Mouse (Mus musculus): ENCODE measurements around the gene Zmiz1. TPM values are rescaled to one million over a fixed set of nuclear protein-coding genes. Genes with fewer than 3 reads are reported as not detected.

Gene Zmiz1
- polyA plus RNA-seq, 1 experiment, result 63.7 TPM

DNA sequence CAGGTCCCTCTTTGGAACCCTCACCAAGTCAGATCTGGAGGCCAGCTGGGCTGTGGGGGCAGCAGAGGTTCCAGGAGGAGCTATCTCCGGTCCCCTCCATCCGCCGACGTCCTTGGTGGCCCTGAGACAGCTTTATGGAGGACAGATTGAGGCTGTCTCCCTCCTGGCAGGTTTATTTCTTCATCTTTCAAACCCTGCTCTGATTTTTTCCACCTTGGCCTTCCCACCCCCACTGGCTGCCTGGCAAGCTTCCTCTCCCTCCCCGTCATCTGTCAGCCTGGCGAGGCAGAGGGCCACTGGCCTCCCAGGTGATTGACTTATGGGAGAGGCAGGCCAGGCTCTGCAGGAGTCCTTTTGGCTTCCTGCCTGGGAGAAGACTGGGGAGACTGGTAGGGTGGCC lies 89.7 kb downstream of the Zmiz1 start:
- DNase-seq, result peak; percentile 91 to 92
- Histone ChIP-seq H3K4me3 (replicated peaks; ENCODE audit: insufficient read depth, low read depth, low read length) (no peak overlapping the region), H3K4me1 (ENCODE audit: control insufficient read depth, insufficient read depth, low read length) (peaks cover 74% of the 10 kb centered on the region), H3K27ac (ENCODE audit: insufficient read depth, low read length) (peak overlapping the region; percentile 96), H3K27me3 (ENCODE audit: control insufficient read depth, insufficient read depth, low read length) (no peaks in the 10 kb centered on the region)
- no peak for TF ChIP-seq POLR2A (IDR thresholded peaks at IDR 0.05; ENCODE audit: borderline replicate concordance, insufficient read depth, low read length)
- TF ChIP-seq CTCF (IDR thresholded peaks at IDR 0.05; ENCODE audit: borderline replicate concordance, insufficient read depth, low read depth, low read length), result no peak
- 6% methylated on average over 6 of the region's 6 CpGs for WGBS

DNA sequence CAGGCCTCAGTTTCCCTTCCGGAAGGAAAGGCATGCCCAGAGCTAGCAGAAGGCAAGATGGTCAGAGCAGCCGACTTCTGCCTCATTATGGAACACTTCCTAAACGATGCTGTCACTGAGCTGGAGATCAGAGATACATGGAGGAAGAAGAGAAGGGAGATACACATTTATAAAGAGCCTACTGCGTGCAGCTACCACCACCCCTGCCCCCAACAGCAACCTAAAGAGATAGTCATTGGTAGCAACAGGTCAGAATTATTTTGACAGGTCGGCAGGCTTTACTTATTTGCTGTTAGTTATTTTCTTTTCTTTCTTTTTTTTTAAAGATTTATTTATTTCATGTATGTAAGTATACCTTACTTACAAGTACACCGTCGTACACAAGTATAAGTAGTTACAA lies 90.1 kb downstream of the Zmiz1 start:
- Histone ChIP-seq H3K27ac (ENCODE audit: insufficient read depth, low read length) (0 out of 2 replicates have a peak overlapping the region, but pooled peaks have one; percentile 35), H3K27me3 (ENCODE audit: control insufficient read depth, insufficient read depth, low read length) (no peaks in the 10 kb centered on the region)

DNA sequence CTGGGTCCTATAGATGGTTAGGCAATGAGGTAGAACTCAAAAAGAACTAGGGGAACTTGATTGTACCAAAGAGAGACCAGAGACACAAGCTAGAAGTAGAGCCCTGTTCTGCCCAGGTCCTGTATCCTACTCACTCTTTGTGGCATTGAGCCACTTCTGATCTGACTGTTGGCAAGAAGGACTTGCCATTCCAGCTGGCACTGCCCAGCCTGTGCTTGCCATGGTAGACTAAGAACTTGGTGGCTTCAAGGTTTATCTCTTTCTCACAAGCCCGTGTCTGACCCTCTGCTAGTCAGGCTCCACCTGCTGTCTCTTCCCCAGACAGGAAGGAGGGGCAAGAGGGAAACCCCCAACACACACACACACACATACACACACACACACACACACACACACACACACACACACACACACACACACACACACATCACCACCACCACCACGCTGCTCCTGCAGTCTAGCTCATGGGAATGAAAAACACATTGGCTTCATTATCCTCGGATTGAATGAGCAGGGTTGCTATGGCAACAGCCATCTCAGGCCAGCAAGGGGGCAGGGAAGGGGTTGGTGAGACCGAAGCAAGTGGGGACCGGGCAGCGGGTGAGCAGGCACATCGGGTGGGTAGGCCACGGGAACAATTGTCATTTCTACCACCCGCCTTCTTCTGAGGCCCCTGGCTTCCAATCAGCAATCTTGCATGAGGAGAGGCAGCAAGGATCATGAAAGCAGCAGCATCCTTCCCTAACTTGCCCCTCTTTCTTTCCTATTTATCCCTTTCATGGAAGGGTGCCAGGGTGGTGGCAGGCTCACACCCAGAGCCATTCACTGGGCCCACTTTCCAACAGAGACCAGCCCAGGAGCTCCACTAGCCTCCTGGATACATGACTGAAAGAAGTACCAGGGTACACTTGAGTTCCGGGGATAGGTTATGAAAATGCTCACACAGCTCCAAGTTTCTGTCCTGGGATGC lies 91.2 kb downstream of the Zmiz1 start:
- H3K27ac ChIP-seq (ENCODE audit: insufficient read depth, low read length), result peak overlapping the region; percentile 17
- WGBS, result 28% methylated on average over 10 of the region's 10 CpGs
- H3K4me1 ChIP-seq (ENCODE audit: control insufficient read depth, insufficient read depth, low read length), result peaks cover 73% of the 10 kb centered on the region
- TF ChIP-seq POLR2A (IDR thresholded peaks at IDR 0.05; ENCODE audit: borderline replicate concordance, insufficient read depth, low read length) (no peak), CTCF (IDR thresholded peaks at IDR 0.05; ENCODE audit: borderline replicate concordance, insufficient read depth, low read depth, low read length) (0 out of 2 replicates have a peak, but pooled peaks have one; percentile 0)
- H3K4me3 ChIP-seq (replicated peaks; ENCODE audit: insufficient read depth, low read depth, low read length), result no peak overlapping the region
- DNase-seq, result peak; percentile 76 to 91
- no peaks in the 10 kb centered on the region for H3K27me3 ChIP-seq (ENCODE audit: control insufficient read depth, insufficient read depth, low read length)

More for the DNA sequence above, 90.1 kb downstream of the Zmiz1 start:
- peaks cover 69% of the 10 kb centered on the region for H3K4me1 ChIP-seq (ENCODE audit: control insufficient read depth, insufficient read depth, low read length)
- no peak overlapping the region for H3K4me3 ChIP-seq (replicated peaks; ENCODE audit: insufficient read depth, low read depth, low read length)
- WGBS, result 43% methylated on average over 7 of the region's 7 CpGs
- DNase-seq, result no peak
- TF ChIP-seq CTCF (IDR thresholded peaks at IDR 0.05; ENCODE audit: borderline replicate concordance, insufficient read depth, low read depth, low read length) (no peak), POLR2A (IDR thresholded peaks at IDR 0.05; ENCODE audit: borderline replicate concordance, insufficient read depth, low read length) (no peak)

DNA sequence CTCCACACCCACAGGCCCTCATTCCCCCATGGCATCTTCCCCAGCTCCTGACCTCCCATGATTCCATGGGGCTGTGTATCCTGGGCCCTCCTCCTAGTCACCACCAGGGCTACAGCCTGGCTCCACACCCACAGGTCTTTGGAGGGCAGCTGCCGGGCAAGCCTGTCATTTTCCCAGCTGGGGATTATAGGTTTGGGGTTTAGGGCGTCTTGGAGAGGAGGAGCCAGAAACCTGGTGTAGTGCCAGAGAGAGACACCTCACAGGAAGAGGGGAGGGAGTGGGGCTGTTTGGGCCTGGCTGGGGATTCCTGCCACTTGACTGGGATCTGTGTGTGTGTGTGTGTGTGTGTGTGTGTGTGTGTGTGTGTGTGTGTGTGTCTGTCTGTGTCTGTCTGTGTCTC lies 92.7 kb downstream of the Zmiz1 start:
- DNase-seq, result no peak
- no peak overlapping the region for H3K4me3 ChIP-seq (replicated peaks; ENCODE audit: insufficient read depth, low read depth, low read length)
- H3K4me1 ChIP-seq (ENCODE audit: control insufficient read depth, insufficient read depth, low read length), result peaks cover 71% of the 10 kb centered on the region
- 20% methylated on average over 2 of the region's 2 CpGs for WGBS
- no peak for TF ChIP-seq POLR2A (IDR thresholded peaks at IDR 0.05; ENCODE audit: borderline replicate concordance, insufficient read depth, low read length)
- TF ChIP-seq CTCF (IDR thresholded peaks at IDR 0.05; ENCODE audit: borderline replicate concordance, insufficient read depth, low read depth, low read length), result no peak
- H3K27me3 ChIP-seq (ENCODE audit: control insufficient read depth, insufficient read depth, low read length), result no peaks in the 10 kb centered on the region
- peak overlapping the region; percentile 19; the same call in 1 of the 2 replicates for H3K27ac ChIP-seq (ENCODE audit: insufficient read depth, low read length)

DNA sequence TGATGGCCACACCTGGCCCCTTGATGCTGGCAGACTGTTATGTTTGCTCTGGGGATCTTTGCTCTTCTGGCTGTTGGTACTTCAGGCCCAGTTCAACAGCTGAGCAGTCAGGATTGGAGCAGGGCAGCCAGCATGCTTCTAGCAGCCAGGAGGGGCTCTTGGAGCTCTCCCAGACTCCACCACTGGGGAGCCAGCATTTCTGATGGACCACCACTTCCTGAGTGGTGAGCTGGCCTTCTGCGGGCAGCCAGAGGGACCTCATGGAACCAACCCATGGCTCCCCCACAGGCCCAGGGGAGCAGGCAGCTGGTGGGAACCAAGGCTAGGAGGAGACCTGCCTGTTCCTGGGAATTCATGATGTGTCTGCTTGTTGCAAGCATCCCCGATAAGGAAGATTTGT lies 94.4 kb downstream of the Zmiz1 start:
- 36% methylated on average over 2 of the region's 2 CpGs for WGBS
- no peak for DNase-seq
- Histone ChIP-seq H3K4me3 (replicated peaks; ENCODE audit: insufficient read depth, low read depth, low read length) (no peak overlapping the region), H3K27ac (ENCODE audit: insufficient read depth, low read length) (no peak overlapping the region), H3K4me1 (ENCODE audit: control insufficient read depth, insufficient read depth, low read length) (peaks cover 61% of the 10 kb centered on the region), H3K27me3 (ENCODE audit: control insufficient read depth, insufficient read depth, low read length) (no peaks in the 10 kb centered on the region)
- TF ChIP-seq POLR2A (IDR thresholded peaks at IDR 0.05; ENCODE audit: borderline replicate concordance, insufficient read depth, low read length) (no peak), CTCF (IDR thresholded peaks at IDR 0.05; ENCODE audit: borderline replicate concordance, insufficient read depth, low read depth, low read length) (no peak)

DNA sequence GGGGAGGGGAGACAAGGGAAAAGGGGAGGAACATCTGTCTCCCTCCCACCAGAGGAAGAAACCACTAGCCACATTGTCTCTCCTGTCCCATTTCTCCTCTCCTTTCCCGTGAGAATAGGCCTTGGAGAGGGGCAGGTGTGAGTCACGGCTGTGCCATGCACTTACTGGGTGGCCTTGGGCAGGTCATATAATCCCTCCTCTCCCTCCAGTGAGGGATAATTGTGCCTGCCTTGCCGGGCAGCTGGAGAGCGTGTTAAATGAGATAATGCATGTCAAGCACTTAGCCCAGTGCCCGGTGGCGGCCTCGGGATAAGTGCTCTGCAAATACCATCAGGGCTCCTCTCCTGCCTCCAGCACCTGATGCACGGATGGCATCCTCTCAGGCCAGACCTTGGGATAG lies 95.8 kb downstream of the Zmiz1 start:
- WGBS, result 12% methylated on average over 8 of the region's 8 CpGs

DNA sequence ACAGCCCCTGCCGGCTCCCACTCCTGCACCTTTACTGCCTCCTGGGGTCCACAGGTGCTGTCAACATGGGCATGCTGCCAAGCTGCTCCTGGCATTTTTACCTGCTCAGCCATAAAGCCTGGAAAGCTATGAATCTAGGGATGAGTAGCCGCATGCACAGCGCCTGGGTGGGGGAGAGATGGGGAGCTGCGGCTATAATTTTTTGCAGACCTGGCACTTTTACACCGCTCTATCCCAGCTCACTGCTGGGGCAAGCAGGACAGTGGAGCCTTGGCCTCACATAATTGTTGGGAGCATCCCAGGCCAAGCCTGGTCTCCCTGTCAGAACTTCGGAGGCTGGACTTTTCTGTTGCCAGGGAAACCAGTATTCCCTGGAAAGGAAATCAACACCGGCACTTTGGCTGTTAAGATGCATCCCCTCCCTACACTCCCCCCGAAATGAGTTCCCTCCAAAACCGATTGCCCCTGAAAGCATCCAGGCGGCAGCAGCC lies 96.4 kb downstream of the Zmiz1 start:
- TF ChIP-seq CTCF (IDR thresholded peaks at IDR 0.05; ENCODE audit: borderline replicate concordance, insufficient read depth, low read depth, low read length) (peak; percentile 9; the same call in 1 of the 2 replicates), POLR2A (IDR thresholded peaks at IDR 0.05; ENCODE audit: borderline replicate concordance, insufficient read depth, low read length) (no peak)
- H3K27ac ChIP-seq (ENCODE audit: insufficient read depth, low read length), result peak overlapping the region; percentile 22
- no peak overlapping the region for H3K4me3 ChIP-seq (replicated peaks; ENCODE audit: insufficient read depth, low read depth, low read length)
- WGBS, result 9% methylated on average over 10 of the region's 10 CpGs
- H3K27me3 ChIP-seq (ENCODE audit: control insufficient read depth, insufficient read depth, low read length), result no peaks in the 10 kb centered on the region
- H3K4me1 ChIP-seq (ENCODE audit: control insufficient read depth, insufficient read depth, low read length), result peaks cover 53% of the 10 kb centered on the region
- peak; percentile 81 to 82 for DNase-seq

More for the DNA sequence above, 95.8 kb downstream of the Zmiz1 start:
- peak overlapping the region; percentile 22 for H3K27ac ChIP-seq (ENCODE audit: insufficient read depth, low read length)
- H3K4me1 ChIP-seq (ENCODE audit: control insufficient read depth, insufficient read depth, low read length), result peaks cover 58% of the 10 kb centered on the region
- DNase-seq, result no peak
- TF ChIP-seq POLR2A (IDR thresholded peaks at IDR 0.05; ENCODE audit: borderline replicate concordance, insufficient read depth, low read length) (no peak), CTCF (IDR thresholded peaks at IDR 0.05; ENCODE audit: borderline replicate concordance, insufficient read depth, low read depth, low read length) (no peak)
- no peaks in the 10 kb centered on the region for H3K27me3 ChIP-seq (ENCODE audit: control insufficient read depth, insufficient read depth, low read length)
- no peak overlapping the region for H3K4me3 ChIP-seq (replicated peaks; ENCODE audit: insufficient read depth, low read depth, low read length)

Data from cerebellum, adult 2 months (tissue).